Mouse (Mus musculus) ES-CJ7 (cell line): ENCODE measurements around the gene Etv6.

Source experiments
- DNase-seq: peaks from one replicate; pipeline ENCODE4 v3.0.0; 2011; ENCODE audit warnings: low read depth, low spot score

Gene Etv6

DNA sequence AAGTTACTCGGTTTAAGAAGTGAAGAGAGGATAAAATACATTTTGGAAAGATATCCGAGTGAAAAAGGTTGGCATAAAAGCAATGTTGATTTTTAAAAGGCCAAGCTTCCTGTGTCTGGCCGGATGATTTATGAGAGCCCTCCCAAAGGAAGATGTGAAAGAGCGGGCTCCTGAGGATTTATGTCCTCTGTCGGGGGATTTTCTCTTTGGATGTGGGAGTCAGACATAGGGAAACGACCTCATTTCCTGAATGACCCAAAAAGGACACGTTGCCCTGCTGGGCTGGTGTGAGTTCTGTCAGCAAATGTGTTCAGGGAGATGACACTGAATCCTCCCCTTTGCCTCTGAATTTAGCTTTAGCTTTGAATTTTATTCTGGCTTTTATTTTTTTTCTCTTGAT is 8.0 kb downstream of the Etv6 start:
- no peak for DNase-seq

DNA sequence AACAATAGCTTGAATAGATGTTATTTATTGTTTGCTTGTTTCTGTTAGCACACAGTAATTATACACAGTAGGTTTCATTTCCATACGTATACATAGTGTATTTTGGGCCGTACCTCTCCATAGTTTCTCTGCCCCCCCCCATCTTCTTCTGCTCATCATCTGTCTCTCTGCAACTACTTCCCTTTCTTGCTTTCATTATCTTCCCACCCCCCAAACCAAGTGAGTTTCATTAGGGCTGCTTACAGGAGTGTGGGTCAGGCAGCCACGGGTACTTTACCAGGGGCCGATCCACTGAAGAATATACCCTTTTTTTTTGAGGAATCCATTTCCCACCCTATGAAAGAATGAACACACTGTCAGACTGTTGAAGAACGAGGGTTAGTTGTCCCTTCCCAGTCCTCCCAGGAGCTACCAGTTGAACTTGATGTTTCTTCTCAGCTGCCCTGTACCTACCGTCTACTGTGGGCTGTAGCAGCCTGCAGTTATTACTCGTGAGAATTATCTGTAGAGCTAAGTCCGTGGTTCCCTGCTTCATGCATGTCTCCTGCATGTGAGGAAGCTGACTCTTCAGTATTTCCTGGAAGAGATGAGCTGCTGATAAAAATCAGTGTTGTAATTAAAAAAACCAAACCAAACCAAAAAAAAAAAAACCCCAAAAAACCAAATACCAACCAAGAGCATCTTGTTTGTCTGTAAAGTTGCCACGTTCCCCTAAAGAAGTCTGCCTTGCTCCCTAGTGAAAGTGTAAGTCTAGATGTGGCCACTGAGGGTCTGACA is 9.8 kb downstream of the Etv6 start:
- DNase-seq = no peak

DNA sequence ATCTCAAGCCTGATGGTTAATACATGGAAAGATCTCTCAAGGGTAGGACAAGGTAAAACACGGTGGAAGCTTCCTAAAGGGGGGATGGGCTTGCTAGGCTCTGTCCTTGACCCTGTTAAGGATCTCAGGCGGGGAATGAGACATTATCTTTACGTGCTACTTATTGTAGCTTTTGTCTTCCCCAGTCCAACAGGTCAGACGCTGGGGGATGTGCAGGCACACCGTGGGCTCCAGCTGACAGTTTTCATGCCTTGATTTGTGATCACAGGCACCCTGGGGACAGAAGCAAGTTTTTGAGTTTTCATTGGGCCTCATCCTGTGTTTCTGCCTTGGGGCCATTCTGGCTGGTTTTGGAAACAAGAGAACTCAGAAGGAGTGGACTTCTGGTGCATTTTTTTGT is 10.6 kb downstream of the Etv6 start:
- peak; percentile 69 for DNase-seq

DNA sequence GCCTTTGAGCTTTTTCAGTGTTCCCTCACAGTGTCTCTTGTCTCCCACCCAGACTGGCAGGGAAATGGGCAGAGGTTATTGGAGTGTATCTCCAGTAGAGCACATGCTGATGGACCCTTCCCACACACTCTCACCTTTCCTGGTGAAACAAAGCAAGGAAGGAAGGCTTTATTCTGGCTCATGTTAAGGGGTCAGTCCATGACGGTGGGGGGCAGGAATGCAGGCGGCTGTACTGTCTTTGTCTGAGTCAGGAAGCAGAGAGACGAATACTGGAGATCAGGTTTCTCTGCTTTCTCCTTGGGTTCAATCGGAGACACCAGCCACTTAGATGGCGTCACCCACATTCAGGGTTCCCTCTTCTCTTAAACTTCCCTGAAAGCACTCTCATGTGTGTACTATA is 11.7 kb downstream of the Etv6 start:
- DNase-seq = peak; percentile 32

DNA sequence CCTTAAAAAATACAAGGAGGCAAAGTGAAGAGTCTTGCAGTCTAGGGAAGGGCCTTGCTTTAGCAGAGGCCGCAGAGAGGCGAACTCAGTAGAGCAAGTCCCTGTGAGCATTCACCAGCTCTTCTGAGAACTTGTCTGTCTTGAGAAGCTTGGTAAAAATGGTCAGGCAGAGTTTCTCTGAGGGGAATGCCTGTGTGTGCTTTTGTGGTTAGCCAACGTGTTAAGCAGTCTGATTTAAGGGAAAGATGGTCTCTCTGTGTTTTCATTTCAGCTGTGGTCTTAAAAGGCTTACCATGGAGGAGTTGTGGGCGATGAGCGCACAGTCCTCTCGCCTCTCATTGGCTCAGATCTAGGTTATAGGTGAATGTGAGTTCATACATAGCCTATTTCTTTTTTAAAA is 12.5 kb downstream of the Etv6 start:
- DNase-seq = no peak

DNA sequence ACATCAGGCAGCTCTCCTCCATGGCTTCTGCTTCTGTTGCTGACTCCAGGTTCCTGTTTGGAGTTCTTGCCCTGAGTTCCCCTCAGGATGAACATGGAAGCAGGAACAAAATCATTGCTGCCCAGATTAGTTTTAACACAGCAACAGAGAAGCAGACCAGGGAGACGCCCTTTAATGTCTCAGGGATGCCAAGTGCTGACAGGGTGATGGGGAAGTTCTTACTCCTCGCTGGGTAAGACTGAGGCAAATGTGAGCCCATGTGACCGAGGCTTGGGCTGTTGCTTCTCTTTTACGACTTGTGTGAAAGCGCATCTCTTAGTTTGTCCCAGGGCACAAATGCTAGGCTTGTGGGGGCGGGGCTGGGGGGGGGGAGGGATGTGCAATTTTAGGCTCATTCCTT is 13.5 kb downstream of the Etv6 start:
- DNase-seq = no peak

DNA sequence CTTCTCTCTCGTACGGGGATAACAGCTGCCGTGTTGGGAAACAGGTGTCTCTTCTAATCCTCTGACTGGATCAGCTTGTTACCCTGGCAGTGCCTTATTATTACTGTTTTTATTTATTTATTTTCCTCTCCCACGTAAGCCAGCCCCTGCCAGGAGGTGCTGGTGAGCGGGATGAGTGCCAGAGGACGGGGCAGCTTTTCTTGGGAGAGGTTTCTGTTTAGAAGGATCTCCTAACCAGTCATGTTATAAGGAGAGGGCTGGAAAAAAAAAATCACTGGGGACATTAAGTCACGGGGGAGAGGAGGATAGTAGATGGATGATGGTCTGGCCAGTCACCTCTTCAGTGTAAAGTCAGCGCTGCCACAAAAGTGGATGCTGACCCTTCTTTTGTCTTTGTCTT is 15.0 kb downstream of the Etv6 start:
- no peak for DNase-seq

DNA sequence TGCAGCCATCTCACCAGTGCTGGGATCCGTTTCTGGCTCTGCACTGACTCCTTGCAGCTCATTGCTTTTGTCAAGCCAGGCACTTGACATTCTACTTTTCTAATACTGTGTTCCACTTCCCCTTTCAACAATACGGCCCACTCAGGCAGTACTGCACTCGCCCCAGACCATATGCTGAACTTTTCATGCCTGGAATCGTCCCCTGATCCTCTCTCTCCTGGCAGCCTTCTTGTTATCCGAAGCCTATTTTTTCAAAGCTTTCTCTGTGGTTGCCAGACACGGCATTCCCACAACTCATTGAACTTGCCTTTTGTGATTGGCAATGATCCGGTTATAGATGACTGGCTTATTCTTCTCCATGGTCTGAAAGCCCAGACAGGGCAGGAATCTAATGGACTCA is 16.4 kb downstream of the Etv6 start:
- no peak for DNase-seq

DNA sequence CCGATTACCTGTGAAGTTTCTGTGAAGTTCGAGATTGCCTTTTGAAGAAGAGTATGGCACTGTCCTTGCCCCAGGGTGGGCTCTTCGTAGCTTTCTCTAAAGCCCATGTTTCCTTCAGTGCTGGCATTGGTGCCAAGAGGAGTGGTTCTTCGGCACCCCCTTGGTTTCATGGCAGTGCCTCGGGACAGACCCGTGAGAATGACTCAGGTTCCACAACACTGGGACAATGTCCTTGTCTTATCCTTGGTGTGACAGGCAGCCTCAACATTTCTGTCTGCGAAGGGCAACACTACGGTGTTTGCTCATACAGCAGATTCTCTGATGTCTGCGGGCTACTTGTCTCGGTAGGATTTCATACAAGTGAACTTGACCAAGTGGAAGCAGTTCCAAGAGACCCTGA is 17.6 kb downstream of the Etv6 start:
- no peak for DNase-seq

DNA sequence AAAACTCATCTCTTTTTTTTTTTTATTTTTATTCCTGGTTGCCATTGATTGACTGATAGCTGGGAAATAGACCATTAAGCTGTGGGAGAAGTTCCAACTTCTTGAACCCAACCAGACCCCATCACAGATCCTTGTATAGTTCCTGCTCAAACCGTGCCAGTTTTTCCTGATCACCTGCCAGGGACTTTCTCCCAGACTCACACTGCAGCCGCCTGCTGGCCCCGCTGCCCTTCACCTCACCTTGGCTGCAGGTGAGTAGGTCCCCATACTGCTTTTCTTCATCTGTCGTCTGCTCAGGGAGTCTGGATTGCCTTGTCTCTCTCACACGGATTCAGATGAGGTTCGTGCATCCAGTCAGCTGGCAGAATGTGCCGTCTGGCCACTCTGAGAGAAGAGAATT is 18.1 kb downstream of the Etv6 start:
- no peak for DNase-seq

DNA sequence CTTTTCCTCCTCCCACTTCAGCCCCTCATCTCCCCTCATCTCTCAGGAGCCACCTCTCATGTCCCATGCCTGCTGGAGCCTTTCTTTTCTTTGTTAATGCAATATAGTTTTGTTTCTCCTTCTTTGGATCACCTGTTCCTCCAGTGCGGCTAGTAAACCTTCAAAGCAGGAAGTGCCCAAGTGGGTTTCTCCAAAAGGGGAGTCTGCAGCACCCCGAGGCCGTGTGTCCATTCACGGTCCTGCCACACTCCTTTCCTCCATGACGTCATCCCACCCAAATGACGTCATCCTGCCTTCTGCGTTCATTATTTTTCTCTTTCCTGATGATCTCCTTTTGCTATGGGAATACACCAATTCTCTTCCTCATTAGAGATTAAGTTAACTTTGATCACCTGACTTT is 20.1 kb downstream of the Etv6 start:
- DNase-seq = no peak

DNA sequence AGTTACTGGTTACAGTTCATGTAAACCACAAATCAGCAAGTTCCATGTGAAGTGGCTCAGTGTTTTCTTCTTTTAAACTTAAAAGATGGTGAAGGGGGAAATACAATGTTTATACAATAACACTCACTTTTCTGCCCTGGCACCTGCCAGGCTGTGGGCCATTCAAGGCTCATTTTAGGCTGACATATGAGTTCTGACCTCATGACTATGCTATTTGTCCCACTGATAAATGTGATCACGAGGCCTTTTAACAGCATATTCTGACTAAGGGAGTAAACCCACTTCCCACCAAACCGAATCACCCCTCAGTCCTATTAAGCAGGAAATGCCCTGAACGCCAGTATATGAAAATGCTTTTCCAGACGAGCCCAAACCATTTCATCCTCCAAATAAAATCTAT is 23.0 kb downstream of the Etv6 start:
- DNase-seq = no peak

DNA sequence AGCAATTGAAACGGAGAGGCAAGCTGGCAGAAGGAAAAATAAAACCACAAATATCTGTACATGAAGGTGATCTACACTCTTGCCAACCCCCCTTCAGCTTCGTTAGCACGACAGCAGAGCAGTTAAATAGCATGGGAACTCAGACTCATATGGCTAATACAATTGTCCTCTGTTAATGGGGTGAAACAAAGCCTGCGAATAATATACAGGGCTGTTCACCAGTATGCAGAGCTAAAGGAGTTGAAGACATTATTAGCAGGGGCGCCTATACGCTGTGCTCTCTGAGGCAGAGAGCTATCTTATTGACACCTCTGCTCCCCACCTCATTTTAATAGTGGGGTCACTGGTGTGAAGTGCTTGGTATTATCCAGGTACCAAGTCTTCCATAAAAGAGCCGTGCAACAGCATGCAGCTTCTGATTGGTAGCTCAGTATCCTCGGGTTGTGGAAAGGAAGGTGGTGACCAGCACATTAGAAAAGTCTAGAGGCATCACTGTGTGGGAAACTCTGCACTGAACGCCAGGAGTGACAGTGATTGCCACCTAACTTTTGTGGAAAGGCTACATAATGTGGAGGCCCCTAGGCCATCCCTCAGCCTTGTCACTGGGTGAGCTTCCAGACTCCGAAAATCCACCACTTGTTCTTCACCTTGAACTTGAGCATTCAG is 23.5 kb downstream of the Etv6 start:
- DNase-seq = no peak

DNA sequence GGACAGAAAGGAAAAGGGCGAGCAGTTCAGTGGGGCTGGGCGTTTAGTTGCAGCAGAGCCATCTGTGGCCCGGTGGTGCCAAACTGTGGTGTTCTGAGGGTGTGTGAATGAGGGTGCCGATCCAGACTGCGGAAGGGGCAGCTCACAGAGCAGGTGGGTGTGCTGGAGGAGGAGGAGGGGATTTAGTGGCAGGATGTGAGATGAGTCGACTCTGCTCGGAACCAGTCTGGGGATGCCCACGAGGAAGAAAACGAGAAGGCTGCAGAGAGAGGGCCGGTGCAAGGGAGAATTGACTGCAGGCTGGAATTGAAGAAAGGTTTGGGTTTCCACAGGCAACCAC is 24.0 kb downstream of the Etv6 start:
- DNase-seq = no peak

DNA sequence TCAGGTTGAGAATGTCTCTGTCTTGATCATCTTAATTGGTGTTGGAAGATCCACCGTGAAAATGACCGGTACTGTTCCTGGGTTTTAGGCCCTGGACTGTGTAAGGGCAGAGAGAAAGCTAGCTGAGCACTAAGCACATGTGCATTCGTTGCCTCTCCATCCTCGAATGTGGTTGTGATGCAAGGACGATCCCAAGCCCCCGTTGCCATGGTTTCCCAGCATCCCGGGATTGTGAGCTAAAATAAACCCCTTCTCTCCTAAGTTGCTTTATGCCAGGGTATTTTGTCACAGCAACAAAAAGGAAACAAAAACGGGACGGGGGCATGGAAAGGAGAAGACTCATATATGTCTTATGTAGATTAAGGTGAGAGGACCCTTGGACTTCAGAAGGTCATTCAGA is 24.5 kb downstream of the Etv6 start:
- no peak for DNase-seq

DNA sequence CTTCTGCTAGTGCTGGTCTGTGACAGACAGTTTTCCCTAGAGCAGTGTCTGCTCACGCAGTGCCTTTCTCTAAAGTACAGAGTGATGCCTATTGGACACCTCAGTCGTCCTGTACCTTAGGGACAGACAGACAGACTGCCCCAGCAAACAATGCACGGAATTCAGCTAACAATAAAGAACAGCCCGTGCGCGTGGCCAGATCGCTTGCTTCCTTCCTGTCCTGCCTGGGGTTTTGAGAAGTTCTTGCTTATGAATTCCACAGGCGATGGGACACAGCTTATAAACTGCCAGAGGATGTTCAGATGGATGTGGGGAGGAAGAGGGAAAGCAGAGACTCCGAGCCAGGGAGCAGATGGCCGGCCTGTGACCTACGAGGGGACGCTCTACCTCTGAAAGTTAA is 25.3 kb downstream of the Etv6 start:
- no peak for DNase-seq

DNA sequence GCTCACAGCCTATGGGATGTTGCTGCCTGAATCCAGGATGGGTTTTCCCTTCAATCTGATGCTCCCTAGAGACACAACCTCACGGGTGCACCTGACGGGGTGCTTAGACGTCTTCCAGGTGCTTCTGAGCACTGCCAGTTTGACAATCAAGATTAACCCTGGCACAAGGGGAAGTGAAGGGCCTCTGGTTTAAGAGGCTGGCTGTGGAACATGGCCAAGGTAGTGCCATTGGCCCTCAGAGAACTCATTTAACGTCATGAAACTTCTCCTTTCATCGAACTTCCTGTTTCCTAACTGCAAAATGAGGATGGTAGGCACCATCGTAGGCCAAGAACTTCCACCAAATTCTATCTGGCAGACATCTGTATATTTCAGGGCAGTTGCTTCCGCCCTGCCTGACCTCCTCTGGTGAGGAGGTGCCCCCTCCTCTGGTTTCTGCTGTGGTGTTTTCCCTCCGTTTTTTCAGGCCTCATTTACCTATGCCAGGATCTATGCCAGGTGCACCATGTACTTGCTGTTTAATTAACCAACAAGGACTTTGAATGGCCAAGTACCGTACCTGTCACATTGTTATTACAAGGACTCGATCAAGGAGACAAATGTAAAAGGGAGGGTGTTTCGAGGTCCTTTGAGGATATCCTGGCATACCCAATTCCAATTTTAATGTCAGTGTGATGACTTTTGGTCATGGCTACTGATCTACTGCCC is 29.7 kb downstream of the Etv6 start:
- no peak for DNase-seq

DNA sequence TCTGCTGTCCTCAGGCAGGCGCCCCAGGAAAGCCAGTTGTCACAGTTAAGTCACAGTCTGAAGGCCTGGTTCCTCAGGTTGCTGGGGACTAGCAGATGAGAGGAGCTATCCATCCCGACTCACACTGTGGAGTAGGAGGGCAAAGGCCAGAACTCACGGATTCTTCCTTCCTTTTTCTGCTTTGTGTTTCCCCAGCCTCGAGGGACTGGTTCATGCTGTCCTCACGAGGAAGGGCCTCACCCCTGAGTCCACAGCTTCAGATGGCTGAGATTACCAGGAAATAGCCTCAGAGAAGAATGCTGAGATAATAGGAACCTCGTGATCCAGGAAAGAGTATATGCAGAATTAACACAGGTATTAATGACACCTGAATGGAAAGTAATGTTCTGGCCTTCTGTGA is 30.6 kb downstream of the Etv6 start:
- no peak for DNase-seq

DNA sequence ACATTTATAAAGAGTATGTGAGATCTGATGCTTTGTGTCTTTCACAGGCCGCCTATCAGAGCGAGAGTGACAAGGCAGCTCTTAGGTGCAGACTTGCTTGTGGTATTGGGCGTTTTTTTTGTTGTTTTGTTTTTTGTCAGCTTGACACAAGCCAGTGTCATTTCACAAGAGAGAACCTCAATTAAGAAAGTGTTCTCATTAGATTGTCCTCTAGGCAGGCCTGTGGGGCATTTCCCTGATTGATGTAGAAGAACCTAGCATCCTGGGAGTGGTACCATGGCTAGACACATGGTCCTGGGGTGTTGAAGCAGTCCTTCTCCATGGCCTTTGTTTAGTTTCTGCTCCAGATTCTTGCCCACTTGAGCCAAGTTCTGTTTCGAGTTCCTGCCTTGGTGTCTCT is 31.5 kb downstream of the Etv6 start:
- DNase-seq = no peak

DNA sequence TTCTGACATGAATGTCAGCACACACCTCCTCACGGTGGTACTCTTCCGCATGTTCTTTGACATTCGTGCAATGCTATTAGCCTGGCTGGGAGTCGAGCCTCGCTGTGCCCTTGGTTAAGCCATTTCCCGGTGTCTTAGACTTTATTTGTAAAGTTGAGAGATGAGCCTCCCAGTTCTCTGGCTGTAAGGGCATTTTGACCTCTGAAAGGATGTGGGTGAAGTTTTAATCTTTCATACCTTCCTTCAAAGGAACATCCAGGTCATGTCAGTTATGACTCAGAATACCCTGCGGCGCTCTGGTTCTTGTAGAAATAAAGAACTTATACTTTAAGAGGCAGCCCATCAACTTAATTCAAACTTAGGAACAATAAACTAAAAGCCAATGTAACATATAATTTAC is 32.0 kb downstream of the Etv6 start:
- DNase-seq = no peak

DNA sequence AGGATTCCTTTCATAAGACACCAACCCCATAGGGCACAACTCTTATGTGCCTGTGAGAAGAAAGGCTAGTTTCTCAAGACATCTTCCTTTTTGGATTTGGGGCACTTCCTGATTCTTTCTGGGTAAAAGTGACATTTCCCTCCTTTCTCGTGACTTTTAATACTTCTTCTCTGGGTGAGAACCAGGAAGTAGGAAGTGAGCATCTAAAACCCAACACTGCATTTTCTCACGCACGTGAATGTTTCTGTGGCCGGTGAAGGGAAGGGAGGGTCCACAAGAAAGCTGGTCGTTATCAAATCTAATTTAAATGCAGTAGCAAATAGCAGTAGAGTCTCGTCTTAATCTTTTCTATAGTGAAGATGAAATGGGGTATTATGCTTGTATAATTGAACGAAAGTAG is 36.9 kb downstream of the Etv6 start:
- no peak for DNase-seq

DNA sequence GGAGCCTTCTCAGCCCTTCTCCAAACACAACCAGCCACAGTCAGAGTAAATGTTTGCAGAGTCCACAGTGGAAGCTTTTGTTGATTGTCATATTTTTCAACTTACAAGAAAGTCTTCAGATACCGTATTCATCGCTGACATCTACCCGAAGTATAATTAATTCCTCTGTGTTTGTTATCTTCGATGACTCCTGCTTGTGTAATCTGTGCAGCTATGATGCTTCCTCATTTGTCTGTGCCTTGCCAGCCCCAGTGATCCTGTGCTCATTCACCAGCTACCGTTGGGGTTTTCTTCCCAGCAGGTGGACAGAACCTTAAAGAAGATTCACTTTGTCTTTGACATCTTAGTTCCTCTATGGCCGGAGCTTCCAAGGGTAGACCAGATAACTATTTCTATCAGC is 37.4 kb downstream of the Etv6 start:
- DNase-seq = no peak

DNA sequence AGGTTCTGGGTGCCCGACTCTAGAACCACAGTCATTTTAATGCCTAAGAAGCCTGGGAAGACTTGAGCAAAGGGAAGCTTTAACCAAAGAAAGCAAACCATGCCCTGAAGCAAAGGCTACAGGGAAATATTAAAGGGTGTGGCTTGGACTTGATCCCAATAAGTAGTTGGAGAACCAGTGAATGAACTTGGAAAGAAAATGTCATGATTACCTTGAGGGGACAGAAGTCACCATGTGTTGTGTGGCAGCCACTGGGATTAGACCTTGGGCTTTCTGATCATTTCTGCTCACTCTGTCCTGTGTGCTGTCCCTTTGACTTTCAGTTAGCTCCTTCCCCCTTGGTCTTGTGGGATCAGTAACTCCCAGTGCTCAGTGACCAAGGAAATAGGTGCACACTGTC is 38.9 kb downstream of the Etv6 start:
- no peak for DNase-seq
